Mouse (Mus musculus): ENCODE measurements around the gene Wdr37. TPM values are rescaled to one million over a fixed set of nuclear protein-coding genes. Genes with fewer than 3 reads are reported as not detected.

Gene Wdr37
- 71.1 TPM for polyA plus RNA-seq (2015; fragmentation: Illumina TruSeq; extraction: RNeasy Lipid Tissue Mini Kit (QIAGEN cat#74804); ENCODE audit: low read depth, low replicate concordance)

DNA sequence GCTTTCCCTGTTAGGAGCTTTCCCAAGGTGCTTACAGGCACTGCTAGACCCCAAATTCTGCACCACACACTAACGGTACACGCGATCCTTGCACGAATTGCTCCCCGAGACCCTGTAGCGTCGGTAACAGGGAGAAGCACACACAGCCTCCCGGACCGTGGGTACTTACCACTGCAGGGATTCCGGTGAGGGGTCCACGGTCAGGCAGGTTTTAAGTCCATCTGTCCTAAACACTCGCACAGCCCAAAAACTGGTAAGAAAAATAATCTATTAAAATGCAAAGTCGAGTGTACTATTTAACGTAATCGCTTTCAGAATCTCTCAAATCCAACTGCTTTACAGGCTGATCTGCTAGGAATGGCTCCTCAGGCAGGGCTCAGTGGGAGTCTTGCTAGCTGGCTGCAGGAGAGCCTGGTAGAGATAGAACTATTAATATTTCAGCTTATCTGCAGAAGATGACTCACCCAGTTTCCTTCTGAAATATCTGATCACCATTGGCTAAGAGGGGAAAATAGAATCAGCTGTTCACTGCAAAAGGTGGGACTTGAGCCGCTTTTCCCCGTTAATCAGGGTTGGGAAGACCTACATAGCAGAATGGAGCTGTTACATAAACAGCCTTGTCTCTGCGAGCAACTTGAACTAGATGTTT is at the start of gene Wdr37:
Wdr37 (minus strand) TSS at position 596 of the 649 bp plus-strand sequence.

DNA sequence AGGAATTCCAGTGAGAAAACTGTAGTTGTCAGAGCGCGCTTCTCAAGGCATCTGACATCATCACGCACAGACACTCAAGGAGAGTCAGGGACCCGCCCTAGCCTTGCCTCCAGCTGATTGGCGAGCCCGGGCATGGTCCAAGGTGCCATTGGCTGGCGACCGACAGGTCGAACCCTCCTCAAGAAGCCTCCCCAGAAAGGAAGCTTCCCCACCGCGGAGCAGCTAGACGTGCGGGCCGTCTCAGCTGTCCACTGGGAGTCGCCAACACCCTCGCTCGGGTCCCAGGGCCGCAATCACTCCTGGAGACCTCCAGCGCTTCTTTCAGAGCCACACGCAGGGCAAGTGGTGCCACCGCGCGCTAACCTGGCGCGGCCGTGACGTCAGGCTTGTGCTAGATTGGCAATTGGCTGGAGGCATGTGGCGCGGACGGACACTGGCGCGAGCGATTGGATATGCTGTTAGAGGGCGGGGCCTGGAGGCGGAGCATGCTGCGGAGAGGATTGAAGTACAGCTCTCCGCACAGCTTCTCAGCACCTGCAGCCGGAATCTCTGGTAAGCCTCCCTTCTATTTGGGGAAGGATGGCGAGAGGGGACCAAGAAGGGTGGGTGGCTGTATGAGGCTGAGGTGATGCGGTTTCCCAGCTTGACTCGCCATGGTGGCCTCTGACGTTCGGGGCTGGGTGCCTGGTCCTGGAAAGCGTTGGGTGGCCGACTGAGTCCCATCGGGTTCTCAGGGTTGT is 13.9 kb upstream of the Wdr37 start, which contains the start of gene Idi1:
Idi1 (plus strand) TSS at position 57 of the 740 bp plus-strand sequence.

Other genes with a start within 250 kb of the Wdr37 start
- gene Idi1, start 13.6 kb upstream of the Wdr37 start, polyA plus RNA-seq (2015; fragmentation: Illumina TruSeq; extraction: RNeasy Lipid Tissue Mini Kit (QIAGEN cat#74804); ENCODE audit: low read depth, low replicate concordance): 60.9 TPM
- gene Gm9745, start 76.3 kb upstream of the Wdr37 start, polyA plus RNA-seq (2015; fragmentation: Illumina TruSeq; extraction: RNeasy Lipid Tissue Mini Kit (QIAGEN cat#74804); ENCODE audit: low read depth, low replicate concordance): not detected
- not detected for gene Idi2, start 81.0 kb upstream of the Wdr37 start, polyA plus RNA-seq (2015; fragmentation: Illumina TruSeq; extraction: RNeasy Lipid Tissue Mini Kit (QIAGEN cat#74804); ENCODE audit: low read depth, low replicate concordance)
- gene Gtpbp4, start 124.2 kb upstream of the Wdr37 start, polyA plus RNA-seq (2015; fragmentation: Illumina TruSeq; extraction: RNeasy Lipid Tissue Mini Kit (QIAGEN cat#74804); ENCODE audit: low read depth, low replicate concordance): 32.4 TPM
- 35.7 TPM for gene Larp4b, start 222.0 kb upstream of the Wdr37 start, polyA plus RNA-seq (2015; fragmentation: Illumina TruSeq; extraction: RNeasy Lipid Tissue Mini Kit (QIAGEN cat#74804); ENCODE audit: low read depth, low replicate concordance)